Mouse (Mus musculus) hindbrain, embryonic 12.5 days (tissue): Measurements from ENCODE around the gene Gm17651. TPM values are rescaled to one million over a fixed set of nuclear protein-coding genes. Genes with fewer than 3 reads are reported as not detected.

Source experiments
- microRNA-seq: library from miRNA; unstranded; fragments of <30 nt; microRNA quantifications from one replicate; pipeline ENCODE4, GENCODE M21; 2017
- polyA plus RNA-seq: library from polyadenylated mRNA; unstranded; fragments of >200 nt; fragmentation: Nextera tagmentation; extraction: Ambion mirVana; gene quantifications from 2 replicates; pipeline ENCODE4 v1.2.1, GENCODE M21; 2016

The Gm17651 gene
- polyA plus RNA-seq, 1 experiment from 2014 or later = not detected

Small RNA genes lying within 50 kb of the gene (microRNA-seq; reads per million reads assigned to microRNA genes)
- gene Mir7225 = not detected

Other genes with a start within 250 kb of the Gm17651 start
- 13.1 and 14.4 TPM in 2 replicates for gene Chd1l, start 64.5 kb downstream of the Gm17651 start, polyA plus RNA-seq
- gene Fmo5, start 45.9 kb downstream of the Gm17651 start, polyA plus RNA-seq = 1.1 and 1.5 TPM in 2 replicates
- 9.3 and 10.7 TPM in 2 replicates for gene Prkab2, start 16.5 kb downstream of the Gm17651 start, polyA plus RNA-seq
- gene Pde4dip, start 214.0 kb upstream of the Gm17651 start, polyA plus RNA-seq = 50.7 and 54.9 TPM in 2 replicates
- gene Sec22b, start 226.5 kb upstream of the Gm17651 start, polyA plus RNA-seq = 104 and 114 TPM in 2 replicates